Mouse (Mus musculus) v-Abl transformed pro-B cells (cell line): ENCODE data around the gene Il9.

Source experiments
- in situ Hi-C, 2 experiments: fragments of 400-800 bp; cut with MboI; formaldehyde crosslinking; loops; one replicate each; pipeline ENCODE4 v1.15.1; 2025; ENCODE audit not compliant: unreplicated experiment in 2 of 2

Il9 gene

DNA sequence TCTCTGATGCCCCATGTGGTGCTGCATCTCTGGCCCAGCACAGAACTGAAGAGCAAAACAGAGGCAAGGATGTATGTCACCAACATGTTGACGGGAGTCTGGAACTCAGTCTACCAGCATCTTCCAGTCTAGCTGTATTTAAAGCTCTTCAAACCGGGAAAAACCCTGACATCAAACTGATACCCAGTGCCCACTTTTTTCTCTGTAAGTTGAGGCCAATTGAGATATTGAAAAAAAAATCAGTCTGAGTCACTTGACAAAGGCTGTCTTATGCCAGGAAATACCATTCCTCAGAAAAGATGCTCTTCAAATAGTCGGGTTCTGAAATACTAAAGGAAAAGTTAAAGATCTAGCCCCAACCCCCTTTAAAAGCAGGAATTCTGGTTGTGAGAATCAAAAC lies at the start of gene Il9:
Gene Il9 (minus strand): TSS at position 101 of the 400 bp plus-strand sequence.
- in situ Hi-C loops, result loop anchor here in 1 of 2 experiments (10.0 kb wide), 1 partner anchor 153 kb away; no protein-coding TSS in a partner anchor

DNA sequence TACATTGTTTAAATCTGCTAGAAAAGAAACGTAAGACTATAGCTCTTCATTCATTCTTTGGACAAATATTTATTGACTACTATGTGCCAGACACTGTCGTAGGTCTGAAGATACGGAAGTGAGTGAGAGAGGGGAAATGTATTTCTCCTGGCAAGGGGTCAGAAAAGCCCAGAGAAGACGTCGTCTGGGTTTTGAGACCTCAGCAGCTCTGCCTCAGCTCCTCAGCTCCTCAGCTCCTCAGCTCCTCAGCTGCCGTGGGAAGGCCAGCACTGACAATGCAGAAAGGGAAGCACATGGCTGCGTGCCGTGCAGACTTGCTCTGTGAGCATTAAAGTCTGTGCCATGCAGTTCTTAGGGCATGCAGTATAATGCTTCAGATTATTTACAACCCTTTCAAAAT lies 47.6 kb upstream of the Il9 start:
- in situ Hi-C loops, result no loop called here

DNA sequence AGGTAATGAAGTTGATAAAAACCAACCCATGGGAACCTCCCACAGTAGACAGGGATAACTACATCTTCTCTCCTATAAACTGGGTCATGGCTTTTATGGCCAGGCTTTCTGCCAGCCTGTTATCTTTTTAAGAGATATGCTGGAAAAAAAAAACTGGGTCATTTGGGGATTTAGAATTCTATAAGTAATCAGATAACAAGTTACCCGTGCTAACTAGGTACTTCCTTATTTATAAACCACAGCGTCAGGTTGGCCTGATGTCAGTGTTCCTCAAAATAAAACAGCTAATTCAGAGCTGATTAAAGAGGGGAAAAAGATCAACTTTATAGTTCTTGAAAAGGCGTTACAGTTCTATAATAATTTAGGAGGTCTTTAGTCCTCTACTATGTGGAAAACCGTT lies 47.0 kb upstream of the Il9 start:
- in situ Hi-C loops, result no loop called here

DNA sequence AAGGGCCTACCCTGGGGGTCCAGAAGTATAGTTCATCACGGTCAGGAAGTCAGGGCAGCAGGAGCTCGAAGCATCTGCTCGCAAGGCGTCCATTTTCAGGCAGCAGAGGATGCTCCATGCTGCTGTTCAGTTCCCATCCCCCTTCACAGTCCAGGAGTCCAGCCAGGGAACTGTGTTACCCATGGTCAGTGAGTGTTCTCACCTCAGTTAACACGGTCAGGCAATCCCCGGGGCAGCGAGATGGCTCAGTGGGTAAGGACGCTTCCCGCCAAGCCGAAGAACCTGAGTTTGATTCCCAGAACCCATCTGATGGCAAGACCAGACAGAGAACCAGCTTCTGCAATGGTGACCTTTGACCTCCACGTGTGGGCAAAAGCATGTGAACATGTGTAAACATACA lies 46.2 kb upstream of the Il9 start:
- in situ Hi-C loops, result no loop called here

DNA sequence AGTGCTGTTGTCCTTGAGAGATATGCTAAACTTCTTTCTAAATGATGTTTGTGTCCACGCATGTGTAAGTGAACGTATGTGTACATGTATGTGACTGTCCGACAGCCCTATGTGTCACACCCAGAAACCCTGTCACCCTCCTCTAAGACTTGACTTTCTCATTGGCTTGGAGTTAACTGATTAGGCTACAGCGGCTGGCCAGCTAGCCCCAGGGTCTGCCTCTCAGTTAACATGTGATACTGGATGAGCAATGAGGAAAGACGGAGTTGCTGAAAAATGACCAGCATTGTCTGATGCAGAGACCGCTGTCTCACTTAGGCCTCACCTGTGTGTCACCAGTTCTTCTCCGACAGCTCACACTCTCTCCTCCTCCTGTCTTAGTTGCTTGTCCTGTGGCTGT lies 45.8 kb upstream of the Il9 start:
- in situ Hi-C loops, result no loop called here

DNA sequence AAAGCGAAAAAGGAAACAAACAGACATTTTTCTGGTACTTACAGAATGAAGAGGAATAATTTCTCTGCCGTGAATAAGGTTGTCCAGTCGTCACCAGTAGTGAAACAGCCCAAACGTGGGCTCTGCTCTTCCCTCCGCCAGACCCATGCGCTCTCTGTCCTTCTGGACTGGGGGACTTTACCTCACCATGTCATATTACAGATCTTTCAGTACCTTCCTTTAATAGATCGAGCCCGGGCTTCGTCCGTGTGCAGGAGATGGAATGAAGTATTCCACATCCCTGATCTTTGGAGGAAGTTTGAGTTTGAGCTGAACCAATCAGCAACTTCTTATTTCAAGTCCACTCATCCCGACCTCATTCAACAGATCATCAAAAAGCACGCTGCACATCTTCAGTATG lies 44.8 kb upstream of the Il9 start:
- in situ Hi-C loops, result no loop called here

DNA sequence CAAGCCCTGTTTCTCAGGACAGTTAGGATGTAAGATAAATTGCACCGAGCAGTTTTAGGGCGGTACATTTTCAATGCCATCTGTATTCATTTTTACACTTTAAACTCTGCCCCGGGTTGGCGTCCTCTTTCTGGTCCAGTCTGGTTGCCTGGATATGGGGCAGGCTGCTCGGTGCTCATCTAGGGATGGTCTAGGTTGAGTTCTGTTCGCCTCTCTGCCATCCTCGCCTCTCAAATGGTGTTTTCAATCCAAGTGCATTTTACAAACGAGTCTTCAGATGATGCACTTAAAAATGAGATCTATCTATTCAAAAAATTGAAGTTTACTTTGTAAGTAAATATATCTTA lies 40.7 kb upstream of the Il9 start:
- in situ Hi-C loops, result no loop called here

DNA sequence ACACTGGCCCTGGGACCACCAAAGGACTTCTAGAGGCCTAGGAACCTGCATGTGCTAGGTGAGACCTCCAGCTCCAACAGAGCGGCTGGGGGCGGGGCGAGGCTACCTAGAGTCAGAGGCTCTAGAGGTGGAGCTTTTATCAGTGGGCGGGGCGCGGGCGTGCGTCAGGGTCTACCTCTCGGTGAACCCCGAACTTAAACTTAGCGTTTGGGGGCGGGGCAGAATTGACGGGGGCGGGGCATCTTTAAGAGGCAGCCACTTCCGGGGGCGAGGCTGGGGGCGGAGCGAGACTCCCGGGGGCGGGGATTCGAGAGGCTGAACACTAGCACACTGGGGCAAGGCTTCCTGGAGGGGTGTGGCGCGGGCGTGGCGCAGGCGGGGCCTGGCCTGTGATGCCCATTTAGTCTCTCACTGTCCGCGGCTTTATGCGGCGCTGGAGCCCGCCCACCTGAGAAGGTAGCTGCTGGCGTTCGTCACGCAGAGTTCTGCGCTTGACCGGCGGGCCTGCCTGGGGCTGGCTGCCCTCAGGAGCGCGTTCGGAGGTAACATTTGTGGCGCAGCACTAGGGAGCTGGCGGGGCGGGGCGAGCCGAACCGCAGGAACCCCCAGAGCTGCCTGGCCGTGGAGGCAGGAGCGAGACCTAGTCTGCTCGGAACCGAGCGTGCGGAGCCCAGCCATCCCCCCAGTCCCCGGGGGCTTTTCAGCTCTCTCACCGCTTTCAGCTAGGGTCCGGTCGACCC lies 40.2 kb upstream of the Il9 start, which contains the start of gene Fbxl21:
Gene Fbxl21 (plus strand): TSS at position 392 of the 740 bp plus-strand sequence.
- in situ Hi-C loops, result no loop called here

DNA sequence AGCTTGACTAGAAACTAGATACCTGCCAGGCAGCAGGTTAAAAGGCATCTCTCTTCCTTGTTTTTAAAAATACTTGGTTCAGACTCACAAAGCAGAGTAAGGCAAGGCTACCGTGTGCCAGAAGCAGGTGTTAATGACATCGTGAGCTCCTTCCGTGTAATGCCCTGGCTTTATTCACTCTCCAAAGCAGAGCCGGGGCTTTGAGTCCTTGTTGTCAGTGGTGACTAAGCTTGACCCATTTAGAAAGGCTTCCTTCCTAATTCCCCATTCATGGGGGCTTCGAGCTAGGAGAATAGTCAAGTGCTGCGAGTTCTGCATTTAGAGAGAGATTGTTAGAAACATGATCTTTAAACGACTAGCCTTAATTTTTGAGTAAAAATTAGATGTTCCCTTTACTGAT lies 34.8 kb upstream of the Il9 start:
- in situ Hi-C loops, result no loop called here

DNA sequence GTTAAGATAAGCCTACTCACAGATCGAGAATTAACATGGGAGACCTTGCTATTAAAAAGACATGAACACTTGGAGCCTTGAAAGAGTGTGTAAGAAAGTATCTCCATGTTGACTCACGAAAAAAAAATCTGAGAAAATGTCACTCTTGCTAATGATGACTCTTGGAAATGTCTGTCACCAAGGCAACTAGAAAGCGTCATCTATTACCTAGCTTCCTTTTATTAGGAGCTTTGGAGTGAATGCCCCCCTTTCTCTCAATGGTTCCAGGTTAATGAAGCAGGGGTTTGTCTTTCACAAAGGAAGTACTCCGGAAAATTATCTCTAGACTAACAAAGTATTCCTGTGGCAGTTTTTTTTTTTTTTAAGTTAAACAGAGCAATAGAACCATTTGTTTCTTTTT lies 34.3 kb upstream of the Il9 start:
- in situ Hi-C loops, result no loop called here

DNA sequence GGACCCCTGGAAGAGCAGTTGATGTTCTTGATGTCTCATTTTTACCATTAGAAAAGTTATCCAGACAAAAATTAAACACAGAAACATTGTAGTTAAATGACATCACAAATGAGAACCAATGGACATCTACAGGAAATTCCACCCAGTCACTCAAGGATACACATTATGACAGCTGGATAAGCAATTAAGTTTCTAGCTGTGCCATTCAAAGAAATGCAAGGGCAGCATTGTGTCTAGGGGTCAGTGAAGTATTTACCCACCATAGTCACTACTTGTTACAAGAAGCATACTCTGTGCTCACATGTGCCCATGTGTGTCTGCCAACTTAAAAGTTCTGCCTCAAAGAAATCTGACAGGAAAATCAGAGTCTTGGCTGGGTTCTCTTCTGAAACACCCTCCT lies 31.5 kb upstream of the Il9 start:
- in situ Hi-C loops, result no loop called here

DNA sequence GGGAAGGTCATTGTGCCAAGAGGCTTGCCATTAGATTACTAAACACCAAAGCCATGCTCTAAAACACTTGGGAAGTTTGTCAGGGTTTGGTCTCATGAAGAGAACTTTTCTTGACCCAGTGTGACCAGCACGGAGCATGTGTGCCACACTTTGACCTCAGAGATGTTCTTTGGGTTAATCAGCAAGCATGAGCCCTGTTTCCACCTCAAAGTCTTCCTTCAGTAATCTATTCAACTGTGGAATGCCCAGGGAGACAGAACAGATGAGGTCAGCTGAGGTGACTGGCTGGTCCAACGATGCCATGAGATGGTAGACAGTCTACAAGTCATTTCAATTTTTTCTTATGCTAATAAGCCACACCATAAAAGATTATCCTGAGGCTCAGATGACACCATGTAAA lies 27.8 kb upstream of the Il9 start:
- in situ Hi-C loops, result no loop called here

DNA sequence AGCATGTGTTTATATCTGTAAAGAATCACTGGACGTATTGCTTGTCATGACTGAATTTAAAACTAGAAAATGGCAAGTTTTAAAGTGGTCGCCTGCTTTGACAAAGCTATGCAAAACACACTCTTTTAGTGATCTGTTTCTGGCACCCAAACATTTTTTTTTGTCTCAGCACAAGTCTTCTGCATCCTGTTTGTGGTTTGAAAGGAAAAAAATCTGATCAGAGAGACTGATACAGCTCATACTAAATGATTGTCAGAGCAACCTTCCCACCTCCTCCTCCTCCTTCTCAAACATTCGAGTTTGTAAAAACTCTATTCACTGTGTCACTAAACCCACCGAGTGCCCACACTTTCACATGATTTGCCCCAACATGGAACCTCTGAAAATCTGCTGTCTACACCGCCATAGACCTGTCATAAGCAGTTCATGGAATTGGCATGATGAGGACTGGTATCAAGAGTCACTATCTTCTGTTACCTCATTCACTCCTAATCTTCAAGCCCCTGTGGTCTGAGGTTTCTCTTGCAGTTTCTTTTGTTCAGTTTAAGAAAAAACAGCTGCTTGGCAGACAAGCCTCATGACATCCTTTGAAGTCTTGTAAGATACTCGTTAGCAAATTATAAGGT lies 24.9 kb upstream of the Il9 start:
- in situ Hi-C loops, result no loop called here

DNA sequence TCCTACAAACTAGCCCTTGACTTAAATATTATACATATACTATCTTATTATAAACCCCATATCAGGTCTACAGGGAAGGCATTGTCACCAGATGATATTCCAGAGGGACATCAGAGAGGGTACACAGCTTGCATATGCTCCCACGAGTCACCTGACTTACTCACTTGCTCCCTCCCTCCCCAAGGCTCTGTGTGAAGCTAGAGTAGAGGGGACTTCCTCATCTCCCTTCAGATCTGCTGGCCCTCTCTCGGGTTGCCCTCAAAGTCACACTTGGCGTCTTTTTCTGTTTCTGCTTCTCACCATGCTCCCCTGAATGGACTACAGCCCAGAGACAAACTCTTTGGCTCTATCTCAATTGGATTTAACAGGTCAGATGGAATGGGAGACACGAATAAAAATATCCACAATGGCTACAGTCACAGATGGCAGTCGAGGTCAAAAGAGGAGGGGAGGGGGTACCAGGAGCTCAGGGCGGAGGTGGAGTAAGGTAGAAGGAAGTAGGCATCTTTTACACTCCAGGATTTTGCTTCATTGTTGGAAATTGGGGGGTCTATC lies 19.9 kb upstream of the Il9 start:
- in situ Hi-C loops, result no loop called here

DNA sequence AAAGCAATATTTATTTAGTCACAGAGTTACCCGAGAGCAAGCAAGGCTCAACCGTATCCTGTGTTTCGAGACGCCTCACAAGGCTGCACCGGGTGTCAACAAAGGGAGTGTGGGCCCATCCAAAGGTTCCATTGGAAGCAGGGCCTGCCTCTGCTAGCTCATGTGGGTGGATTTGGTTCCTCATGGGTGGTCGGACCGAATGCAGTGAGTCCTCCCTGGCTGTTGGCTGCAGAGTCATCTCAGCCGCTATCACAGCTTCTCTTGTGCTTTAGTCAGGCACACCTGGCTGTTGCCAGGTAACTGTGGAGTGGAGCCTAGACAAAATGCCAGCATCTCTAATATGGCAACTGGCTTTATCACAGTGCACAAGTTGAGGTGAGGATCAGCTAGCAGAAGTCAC lies 18.6 kb upstream of the Il9 start:
- in situ Hi-C loops, result no loop called here

DNA sequence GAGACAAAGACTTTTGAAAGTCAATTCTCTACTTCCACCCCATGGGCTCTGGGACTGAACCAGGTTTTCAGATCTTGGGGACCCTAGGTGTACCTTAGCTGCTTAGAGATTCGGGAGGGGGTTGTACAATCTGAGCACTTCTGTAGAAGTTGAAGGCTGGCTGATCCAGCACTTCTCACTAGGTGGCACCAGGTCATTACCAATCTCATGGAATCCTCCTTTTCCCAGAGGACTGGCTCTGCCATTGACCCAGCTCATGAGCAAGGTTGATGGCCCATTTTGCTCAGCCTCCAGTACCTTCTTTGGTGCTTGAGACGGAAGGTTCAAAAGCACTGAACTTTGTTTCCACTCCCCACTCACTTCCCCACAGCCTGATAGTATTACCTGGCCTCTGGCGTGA lies 18.1 kb upstream of the Il9 start:
- in situ Hi-C loops, result no loop called here

DNA sequence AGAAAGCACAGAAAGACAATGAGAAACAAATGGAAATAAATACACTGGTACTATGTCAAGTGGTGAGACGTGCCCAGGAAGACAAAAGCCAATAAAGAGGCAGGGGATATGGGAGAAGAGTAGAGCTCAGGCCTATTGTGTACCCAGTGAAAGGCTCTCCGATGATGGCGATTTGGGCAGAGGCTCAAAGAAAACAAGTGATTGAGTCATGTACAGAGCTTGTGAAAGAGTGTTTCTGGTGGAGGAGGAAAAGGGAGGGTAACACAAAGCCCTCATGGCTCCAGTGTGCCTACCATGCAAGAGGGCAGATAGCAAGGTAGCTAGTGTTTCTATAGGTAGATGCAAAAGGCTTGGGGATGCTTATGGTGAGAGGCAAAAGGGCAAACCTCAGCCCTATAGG lies 12.4 kb upstream of the Il9 start:
- in situ Hi-C loops, result no loop called here

DNA sequence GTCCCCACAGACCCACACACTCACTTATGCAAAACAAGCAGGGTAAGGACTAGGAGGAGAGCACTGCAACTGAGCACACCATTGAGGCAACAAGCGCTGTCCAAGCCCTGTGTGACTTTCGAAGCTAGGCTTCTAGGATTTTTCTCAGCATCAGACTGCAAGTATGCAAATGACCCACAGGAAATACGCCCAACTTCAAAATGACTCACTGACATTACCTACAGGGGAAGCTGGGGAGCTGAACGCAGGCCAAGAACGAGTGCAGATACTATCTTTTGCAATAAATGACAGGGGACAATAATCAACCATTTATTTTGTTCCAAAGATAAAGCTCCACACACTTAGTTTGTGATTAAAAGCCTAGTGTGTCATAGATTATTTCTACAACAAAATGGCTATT lies 6.0 kb upstream of the Il9 start:
- in situ Hi-C loops, result loop anchor here in 1 of 2 experiments (10.0 kb wide), 1 partner anchor 147 kb away; no protein-coding TSS in a partner anchor

DNA sequence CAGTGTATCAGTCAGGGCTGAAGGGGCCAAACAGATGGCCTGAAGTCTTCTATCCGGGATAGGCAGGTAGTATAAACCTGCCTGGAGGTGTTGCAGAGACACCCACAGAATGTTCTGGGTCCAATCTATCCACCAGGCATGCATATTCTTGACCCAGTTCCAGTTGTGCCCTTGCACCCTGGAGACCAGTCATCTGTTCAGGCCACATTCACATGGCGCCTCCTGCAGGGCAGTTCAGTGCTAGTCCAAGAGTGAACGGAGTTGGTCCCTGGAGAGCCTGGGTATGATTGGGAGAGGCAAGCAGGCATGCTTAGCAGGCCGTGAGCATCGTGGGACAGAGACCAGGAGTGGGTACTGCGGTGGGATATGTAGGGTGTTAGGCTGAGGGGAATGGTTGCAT lies 4.0 kb downstream of the Il9 start:
- in situ Hi-C loops, result loop anchor here in 1 of 2 experiments (10.0 kb wide), 1 partner anchor 777 kb away; no protein-coding TSS in a partner anchor

DNA sequence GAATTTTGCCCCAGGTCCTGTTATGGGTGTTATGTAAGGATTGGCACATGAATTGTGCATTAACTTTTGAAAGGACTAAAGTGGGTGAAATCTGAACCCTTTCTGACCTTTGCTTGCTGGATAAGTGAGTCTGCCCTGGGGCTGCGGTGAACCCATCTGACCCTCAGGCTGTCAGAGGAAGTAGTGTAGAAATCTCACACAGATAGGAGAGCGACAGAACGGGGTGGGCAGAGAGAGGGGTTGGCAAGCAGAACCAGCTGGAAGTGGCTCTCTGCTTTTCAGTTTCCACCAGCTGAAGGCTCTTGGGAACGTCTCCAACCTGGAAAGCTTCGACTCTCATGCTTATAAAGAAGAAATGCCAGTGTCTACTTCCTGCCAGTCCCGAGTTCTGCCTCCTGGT lies 4.8 kb downstream of the Il9 start:
- in situ Hi-C loops, result loop anchor here in 1 of 2 experiments (10.0 kb wide), 1 partner anchor 778 kb away; no protein-coding TSS in a partner anchor

DNA sequence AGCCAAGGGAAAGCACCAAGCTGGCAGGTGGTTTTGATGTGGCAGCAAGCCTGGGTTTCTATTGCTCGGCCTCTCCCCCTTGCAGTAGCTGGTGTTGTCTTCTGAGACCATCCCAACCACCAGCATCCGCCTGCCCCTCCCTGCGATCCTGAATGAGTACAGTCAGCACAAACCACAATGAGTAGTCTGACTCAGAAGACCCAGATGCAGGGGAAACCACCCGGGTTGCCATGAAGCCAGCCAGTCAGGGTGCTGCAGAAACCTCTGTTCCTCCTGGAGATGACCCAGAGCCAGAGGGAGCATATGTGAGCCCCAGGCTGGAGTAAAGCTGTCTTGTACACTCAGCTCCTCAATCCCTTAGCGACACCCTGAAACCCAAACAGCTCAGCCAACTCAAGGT lies 5.3 kb downstream of the Il9 start:
- in situ Hi-C loops, result loop anchor here in 1 of 2 experiments (10.0 kb wide), 1 partner anchor 778 kb away; no protein-coding TSS in a partner anchor

DNA sequence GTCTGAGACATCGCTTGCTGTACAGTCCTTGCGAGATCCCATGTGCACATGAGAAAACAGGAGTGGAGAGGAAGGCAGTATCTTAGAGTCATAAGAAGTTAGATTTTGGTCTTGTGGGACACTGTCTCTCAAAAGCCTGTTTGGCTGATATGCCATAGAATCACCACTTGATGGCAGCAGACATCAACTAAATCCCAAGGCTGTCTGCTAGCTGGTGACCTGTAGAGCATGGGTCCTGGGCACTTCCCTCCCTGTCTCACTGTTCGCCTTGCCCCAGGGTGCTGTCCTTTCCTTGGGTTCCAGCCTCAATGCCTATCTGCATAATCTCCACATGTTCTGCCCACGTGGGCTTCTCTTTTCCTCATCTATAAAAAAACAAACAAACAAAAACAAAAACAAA lies 6.7 kb downstream of the Il9 start:
- in situ Hi-C loops, result loop anchor here in 1 of 2 experiments (10.0 kb wide), 1 partner anchor 779 kb away; no protein-coding TSS in a partner anchor
